Mouse (Mus musculus): Measurements from ENCODE around the gene Dnttip1. TPM values are rescaled to one million over a fixed set of nuclear protein-coding genes. Genes with fewer than 3 reads are reported as not detected.
"Not testable (repeated sequence)": the region's sequence is repeated elsewhere in the genome, so short reads cannot be mapped to it uniquely, and the experiment has no call there.

Gene Dnttip1
- total RNA-seq, 1 experiment from 2014 or later: 43.5 TPM

DNA sequence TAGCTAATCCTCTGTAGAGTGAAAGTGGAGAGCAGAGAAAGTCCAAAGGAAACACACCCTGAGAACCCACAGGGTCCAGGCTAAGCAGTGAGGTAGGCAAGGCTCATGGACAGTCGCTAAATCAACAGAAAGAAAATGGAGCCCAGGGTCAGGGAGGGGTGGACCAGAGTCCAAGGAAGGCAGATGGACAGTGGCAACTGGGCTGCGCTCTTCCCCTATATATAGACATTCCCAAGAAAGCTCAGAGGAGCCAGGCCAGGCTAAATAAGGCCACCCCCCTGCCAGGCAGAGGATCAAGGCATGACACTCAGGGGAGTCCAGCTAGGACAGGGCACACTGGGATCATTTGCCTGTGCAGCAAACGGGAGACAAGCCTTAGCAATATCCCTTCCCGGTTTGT lies 36.1 kb downstream of the Dnttip1 start:
- no peak for DNase-seq

DNA sequence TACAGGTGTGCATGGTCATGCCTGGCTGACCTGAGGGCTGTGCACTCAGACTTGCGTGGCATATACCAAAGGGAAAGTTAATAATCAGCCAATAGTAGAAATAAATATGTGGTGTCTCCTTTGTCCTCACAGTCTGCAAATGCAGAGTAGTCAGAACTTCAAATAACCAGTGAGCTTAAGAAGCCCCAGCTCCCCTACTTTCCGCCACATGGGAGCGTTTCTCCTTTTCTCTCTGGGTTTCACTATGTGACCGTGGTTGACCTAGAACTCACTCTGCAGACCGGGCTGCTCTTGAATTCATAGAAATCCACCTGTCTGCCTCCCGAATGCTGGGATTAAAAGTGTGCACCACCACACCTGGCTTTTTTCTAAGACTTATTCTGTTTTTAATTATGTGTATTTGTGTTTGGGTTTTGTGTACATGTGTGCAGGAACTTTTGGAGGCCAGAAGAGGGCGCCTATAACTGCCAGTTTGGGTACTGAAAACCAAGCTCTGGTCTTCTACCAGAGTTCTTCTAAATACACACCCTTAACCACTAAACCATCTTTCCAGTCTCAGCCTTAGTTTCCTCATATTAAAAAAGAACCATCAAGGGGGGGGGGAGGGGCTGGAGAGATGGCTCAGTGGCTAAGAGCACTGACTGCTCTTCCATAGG lies 38.3 kb downstream of the Dnttip1 start:
- DNase-seq: no peak

DNA sequence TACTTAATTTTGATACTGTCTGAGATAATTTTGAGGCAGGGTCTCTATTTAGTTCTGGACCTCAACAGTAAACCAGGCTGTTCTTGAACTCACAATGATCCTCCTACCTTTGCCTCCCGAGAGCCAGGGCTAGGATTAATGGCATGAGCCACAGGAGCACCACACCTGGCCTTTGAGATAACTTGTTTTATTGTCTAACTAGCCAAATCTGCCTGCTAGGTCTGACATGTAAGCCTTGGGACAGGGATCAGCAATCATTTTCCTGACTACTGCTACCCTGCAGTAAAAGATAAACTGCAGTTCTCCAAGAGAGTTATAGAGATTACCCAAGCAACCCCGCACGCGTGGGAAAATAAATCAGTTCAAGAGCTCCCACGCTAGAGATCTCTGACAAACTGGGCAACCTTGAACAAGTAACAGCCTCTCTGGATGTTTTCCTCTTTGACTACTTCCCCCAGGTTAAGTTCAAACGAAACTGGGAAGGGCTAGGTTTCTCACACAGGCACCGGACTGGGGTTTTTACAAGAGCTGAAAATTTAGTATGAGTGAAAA lies 39.2 kb downstream of the Dnttip1 start:
- DNase-seq: no peak

DNA sequence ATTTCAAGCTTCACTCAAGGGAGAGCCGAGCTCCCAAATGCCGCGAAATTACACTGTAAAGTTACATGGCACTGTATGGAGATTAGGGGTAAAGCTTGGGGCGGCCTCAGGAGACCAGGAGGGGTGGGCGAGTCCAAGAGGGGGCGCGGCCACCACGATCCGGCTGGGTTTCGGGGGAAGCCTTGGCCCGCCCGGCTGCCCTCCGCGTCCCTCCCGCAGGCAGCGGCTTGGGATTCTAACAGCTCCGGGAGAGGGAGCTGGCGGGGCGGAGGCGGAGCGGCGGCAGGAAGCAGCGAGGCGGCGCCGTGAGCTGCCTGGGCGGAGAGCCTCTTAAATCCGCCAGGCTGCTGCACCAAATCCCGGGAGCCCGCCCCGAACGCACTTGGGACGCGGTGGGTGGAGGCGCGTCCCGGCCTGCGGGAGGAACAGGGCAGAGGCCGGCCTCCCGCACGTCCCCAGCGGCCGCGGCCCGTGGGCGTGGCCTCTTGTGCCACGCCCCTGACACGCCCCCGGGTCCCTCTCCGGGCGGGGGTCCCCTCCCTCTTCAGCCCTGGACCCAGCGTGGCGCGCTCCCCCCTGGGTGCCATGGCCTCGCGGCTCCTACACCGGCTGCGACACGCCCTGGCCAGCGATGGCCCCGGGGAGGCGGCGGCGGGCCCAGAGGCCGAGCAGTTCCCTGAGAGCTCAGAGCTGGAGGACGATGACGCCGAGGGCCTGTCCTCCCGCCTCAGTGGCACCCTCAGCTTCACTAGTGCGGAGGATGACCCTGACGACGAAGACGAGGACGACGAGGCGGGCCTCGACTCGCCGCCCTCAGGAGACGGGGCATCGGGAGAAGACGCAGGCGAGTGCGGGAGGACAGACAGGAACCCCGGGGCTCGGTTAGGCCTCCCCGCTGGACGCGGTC lies 40.0 kb downstream of the Dnttip1 start, which contains the start of gene Snx21:
Gene Snx21, plus strand, starts transcription at position 343 of the 907 bp plus-strand sequence.
- DNase-seq: peak; percentile 95

DNA sequence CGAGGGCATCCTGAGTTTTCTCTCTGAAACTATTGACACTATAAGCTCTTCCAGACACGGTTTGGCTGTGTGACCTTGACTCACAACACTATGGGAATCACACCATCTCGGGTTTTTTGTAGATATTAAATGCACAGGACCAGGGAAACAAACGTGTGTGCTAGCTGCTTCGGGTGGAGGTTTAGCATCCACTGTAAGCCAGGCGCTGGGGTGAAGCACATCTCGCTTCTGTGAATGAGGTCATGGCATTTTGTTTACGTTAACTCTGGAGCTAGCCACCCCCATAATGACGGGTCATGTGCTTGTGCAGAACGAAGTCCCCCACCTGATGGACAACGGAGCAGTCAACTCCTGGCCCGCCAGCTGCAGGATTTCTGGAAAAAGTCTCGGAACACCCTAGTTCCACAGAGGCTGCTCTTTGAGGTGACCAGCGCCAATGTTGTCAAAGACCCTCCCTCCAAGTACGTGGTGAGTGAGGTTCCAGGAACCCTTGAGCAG lies 40.7 kb downstream of the Dnttip1 start:
- DNase-seq: no peak

DNA sequence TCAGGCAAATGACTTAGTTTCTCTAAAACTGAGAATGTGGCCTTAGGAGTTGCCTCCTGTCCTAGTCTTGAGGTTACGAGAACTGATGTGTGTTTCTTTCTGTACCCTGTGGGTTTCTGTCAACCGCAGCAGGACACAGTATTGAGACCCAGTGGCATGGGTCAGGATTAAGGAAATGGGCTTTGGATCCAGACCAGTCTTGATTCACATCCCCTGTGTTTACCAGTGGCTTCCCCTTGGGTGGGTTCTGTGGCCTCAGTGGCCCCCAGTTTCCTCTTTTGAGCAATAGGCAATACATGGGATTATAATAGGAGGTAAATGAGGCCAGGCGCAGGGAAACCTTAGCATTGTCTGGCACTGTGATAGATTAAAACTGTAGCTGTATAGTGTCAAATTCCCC lies 41.2 kb downstream of the Dnttip1 start:
- no peak for DNase-seq

DNA sequence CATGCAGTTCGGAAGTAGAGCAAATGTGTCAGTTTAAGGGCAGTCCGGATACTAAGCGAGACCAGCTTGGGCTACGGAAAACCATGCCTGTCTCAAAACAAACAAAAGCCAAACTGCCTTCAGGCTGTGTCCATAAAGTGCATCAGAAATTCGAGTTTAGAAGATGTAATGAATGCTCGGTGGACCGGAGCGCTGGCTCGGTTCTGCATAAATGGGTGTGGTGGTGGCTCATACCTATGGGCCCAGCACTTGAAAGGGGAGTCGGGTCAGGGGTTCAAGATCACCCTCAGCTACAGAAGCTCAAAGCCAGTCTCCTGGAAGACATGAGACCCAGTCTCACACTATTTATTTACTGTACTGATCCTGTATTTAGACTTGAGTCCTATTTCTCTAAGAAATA lies 42.0 kb downstream of the Dnttip1 start:
- no peak for DNase-seq

DNA sequence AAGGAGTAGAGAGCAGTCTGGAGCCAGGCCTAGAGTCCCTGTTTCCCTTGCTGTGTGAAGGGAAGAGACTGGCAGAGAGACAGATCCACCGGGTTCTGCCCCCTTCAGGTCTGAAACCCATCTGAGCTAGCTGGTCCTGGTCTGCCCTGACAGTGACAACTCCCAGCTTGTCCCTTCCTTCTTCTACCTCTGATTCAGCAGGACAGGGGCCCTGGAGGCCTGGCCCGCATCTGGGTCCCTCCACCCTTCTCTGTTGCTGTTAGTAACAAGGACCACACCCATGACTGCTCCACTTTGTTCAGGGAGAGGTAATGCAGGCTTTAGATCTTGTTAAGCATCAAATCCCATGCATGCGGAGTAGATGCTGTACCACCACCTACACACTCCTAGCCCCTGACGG lies 42.6 kb downstream of the Dnttip1 start:
- no peak for DNase-seq

DNA sequence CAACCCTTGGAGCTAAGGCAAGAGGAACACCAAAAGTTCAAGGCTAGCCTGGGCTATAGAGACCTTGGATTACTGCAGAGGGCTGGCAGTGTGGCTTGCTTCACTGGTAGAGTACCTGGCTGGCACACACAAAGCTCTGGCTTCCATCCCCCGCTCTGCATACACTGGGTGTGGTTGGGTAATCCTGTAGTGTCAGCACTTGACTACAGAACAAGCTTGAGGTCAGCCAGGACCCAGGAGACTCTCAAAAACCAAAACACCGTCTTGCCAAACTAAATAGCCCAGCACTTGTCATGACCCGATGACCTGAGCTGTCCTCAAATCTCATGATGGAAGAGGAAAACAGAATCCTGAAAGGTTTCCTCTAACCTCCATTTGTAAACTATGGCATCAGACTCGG lies 44.7 kb downstream of the Dnttip1 start:
- DNase-seq: no peak

DNA sequence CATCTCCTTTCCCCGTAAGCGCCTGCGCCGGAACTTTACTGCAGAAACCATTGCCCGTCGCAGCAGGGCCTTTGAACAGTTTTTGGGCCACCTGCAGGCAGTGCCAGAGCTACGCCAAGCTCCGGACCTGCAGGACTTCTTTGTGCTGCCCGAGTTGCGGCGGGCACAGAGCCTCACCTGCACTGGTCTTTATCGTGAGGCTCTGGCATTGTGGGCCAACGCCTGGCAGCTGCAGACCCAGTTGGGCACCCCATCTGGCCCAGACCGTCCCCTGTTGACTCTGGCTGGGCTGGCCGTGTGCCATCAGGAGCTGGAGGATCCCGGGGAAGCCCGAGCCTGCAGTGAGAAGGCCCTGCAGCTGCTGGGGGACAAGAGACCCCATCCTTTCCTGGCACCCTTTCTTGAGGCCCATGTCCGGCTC lies 46.1 kb downstream of the Dnttip1 start:
- DNase-seq: no peak

DNA sequence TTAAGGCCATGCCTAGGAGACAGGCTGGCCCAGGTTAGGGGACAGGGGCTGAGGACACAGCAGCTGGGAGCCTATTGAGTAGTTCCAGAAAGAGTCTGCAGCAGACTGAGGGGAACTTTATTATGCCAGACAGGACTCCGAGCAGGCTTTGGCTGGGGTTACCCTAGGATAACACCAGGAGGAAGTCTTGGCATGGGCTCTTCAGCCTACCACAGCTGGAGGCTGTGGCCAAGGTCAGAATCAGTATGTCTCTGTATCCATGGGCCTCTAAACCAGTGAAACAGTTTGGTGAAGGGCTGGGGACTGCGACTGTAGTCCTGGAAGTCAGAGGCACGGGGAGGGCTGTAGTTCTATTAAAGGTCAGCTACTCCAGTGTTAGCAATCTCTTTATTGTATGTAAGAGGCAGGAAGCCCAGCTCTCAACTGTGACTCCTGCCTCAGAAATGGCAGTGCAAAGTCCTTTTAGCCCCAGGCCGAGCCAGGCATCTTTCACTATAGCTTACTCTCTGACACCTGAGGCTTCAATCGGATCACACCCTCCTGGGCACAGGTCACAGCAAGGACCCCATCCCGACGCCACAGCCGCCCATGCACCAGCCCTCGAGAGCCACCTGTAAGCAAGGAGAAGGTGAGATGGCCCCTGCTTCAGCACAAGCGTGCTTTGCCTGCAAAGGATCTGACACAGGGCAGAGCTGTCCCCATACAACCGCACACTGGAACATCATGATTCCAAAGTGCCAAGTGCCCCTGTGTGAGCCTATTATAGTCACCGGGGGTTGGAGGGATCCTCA lies 46.8 kb downstream of the Dnttip1 start:
- no peak for DNase-seq

DNA sequence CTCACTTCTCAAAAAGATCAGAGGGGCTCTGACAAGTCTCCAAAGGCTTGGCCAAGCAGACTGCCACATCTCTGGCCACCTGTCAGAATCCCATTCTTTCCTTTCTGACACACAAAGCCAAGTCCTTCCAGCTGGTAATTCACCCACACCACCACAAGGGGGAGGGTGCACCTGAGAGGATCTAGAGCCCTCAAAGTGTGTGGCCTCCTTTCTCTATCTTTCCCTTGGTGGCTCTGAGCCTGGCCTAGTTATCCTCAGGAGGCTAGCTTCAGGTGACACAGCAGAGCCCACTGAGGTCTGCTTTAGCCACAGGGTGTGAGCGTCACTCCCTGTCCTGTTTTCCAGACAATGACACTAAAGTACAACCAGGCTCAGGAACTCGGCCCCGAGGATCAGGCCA lies 47.5 kb downstream of the Dnttip1 start:
- DNase-seq: peak; percentile 54

DNA sequence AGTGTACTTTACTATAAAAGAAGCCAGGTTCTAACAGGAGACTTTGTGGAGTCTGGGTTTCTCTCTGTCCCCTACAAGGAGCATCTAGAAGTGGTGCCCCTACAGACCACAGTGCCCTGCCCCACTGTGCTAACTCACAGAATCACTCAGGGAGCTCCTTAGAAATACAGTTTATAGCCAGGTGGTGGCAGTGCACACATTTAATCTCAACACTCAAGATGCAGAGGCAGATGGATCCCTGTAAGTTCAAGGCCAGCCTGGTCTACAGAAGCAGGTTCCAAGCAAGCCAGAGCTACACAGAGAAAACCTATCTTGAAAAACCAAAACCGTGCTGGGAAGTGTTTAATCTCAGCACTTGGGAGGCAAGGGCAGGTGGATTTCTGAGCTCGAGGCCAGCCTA lies 48.0 kb downstream of the Dnttip1 start:
- DNase-seq: no peak

DNA sequence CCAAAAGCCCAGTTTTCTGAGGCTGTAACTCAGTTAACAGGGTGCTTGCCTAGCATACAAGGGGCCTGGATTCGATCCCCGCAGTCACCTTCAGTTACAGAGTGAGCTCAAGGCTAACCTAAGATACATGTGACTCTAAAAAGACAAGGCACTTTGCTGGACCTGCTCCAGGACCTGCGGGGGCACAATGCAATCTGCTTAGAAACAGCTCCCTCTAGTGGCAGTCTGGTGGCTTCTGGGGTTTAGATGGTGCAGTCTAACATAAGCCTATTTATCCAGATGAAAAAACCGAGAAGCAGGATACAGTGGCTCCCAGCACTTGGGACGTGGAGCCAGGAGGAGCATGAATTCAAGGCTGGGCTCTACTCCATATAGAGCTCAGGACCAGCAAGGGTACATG lies 48.5 kb downstream of the Dnttip1 start:
- peak; percentile 89 for DNase-seq

DNA sequence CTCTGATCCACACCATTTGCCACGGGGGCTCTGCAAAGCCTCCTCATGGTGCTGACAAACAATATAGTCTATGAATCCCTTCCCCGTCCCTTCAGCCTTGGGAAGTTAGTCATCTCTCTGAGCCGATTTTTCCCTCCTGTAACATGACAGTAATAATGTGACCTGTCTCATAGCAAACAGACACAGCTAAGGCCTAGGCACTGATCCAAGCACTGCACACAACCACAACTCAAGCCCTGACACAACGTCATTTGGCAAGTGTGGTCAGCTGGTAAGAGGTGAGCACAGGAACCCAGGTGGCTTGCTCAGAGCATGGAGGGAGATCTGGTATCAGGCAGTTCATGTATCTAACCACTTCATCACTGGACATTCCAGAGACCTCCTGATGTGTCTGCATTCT lies 50.1 kb downstream of the Dnttip1 start:
- DNase-seq: no peak

DNA sequence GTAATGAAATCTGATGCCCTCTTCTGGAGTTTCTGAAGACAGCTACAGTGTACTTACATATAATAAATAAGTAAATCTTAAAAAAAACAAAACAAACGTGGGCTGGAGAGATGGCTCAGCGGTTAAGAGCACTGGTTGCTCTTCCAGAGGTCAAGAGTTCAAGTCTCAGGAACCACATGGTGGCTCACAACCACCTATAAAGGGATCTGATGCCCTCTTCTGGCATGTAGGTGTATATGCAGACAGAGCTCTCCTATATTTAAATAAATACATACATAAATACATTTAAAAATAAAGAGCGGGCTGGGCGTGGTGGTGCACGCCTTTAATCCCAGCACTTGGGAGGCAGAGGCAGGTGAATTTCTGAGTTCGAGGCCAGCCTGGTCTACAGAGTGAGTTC lies 52.8 kb downstream of the Dnttip1 start:
- not testable (repeated sequence) for DNase-seq

DNA sequence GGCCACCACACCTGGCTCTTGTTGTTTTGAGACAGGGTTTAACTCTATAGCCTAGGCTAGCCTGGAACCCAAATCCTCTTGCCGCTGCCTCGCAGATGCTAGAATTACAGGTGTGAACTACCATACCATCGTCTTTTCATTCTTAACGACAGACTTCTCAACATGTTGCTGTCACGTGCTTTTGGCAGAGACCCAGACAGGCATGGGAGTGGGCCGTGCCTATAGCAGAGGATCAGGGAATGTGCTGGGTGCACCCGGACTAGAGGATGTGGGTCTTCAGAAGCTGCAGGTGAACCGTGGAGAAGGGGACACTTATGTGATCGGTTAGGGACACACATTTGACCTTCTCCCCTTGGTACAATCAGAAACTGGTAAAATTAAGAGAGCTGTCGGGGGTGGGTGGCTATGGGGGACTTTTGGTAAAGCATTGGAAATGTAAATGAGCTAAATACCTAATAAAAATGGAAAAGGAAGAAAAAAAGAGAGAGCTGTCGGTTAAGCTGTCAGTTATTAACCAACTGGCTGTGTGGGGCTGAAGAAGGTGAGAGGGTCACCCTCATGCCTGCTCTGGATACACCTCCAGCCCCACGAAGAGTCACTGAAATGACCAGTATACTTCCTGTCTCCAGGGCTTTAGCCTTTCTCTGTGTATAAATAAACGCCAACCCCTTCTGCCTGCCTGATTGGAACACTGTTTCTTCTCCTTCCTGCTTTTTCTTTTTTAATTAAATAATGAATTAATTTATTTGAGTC lies 54.6 kb downstream of the Dnttip1 start:
- no peak for DNase-seq

DNA sequence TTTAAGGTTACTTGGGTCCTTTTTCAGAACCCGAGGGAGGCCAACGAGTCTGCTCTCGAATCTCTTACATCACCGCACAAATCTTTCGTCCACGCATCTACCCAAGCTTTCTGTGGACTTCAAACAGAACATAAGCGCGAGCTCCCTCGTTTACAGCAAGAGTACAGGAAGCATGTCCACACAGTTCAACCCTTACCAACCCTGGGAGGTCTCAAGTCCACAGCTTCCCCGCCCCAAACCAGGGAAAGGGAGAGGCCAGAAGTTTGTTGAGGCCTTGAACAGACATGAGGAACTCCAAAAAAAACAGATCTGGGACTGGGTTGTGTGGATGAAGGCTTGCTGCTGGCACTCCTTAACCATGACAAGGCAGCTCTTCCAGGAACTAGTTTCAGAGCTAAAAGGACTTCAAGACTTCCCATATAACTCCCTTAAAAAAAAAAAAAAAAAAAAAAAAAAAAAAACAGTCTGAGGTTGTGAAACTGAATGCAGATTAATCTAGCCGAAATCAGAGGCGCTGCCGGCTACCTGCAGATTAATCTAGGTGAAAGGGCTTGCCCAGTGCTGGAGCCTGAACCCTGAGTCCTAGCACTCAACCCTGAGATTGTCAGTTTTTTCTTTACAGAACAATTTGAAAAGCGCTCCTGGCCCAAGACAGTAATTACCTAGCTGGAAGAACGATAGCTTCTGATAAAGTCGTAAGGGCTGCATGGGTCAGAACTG lies 57.6 kb downstream of the Dnttip1 start:
- DNase-seq: no peak

DNA sequence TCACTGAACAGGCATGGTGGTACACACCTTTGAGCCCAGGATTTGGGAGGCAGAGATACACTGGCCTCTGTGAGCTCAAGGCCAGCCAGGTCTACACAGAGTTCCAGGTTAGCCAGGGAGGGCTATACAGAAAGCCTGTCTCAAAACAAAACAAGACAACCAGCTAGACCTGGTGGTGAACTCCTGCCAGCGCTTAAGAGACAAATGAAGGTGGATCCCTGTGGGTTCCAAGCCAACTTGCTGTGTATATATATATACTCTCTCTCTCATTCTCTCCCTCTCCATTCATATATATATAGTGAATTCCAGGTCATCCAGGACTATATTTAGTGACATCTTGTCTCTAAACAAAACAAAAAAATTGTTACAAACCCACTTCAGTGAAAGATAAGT lies 58.1 kb downstream of the Dnttip1 start:
- DNase-seq: no peak

DNA sequence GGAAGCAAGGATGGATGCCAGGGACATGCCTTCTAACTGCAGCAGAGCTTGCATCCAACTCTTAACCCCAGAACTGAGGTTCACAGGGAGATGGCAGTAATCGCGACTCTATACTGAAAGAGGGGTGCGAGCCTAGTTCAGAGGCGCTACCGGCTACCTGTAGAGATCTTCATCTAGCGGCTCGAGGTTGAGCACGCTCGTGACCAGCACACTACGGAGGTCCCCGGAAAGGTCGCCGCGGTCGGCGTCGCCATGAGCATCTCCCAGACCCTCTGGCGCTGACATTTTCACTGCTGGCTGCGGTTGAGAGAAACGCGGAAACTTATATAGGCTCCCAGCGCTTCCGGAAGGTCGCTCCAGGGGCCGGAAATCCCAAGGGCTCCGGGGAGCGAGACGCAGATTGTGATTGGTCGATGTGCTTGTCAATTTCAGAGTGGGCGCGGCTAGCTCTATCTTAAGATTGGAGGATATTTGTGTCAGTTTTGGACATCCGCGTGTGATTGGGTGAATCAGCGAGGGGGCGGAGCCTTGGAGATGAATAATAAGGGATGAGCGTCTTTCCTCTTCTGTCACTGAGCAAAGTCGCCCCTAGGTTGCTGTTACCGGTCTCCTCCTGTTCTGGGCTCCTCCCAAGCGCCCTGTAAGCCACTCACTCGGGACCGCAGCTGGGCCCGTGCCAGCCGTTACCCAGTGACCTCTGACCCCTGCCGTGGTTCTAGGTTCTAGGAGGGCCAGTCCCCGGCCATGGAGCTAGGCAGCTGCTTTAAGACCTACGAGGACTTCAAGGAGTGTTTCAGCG lies 58.9 kb downstream of the Dnttip1 start, which contains the start of the genes Acot8 and Zswim3:
Gene Acot8, minus strand, starts transcription at position 350 of the 799 bp plus-strand sequence.
Gene Zswim3, plus strand, starts transcription at position 566 of the 799 bp plus-strand sequence.
- peak; percentile 92 for DNase-seq
